Mouse (Mus musculus) spleen, embryonic (tissue): ENCODE results near the gene 1700016H13Rik.

Experiments used
- CTCF ChIA-PET: fragments of 350-600 bp; sonication (Branson Sonifier 250); formaldehyde crosslinking; loops from one replicate; lab custom pipeline; 2022; lab: Charles Lee

1700016H13Rik gene

DNA sequence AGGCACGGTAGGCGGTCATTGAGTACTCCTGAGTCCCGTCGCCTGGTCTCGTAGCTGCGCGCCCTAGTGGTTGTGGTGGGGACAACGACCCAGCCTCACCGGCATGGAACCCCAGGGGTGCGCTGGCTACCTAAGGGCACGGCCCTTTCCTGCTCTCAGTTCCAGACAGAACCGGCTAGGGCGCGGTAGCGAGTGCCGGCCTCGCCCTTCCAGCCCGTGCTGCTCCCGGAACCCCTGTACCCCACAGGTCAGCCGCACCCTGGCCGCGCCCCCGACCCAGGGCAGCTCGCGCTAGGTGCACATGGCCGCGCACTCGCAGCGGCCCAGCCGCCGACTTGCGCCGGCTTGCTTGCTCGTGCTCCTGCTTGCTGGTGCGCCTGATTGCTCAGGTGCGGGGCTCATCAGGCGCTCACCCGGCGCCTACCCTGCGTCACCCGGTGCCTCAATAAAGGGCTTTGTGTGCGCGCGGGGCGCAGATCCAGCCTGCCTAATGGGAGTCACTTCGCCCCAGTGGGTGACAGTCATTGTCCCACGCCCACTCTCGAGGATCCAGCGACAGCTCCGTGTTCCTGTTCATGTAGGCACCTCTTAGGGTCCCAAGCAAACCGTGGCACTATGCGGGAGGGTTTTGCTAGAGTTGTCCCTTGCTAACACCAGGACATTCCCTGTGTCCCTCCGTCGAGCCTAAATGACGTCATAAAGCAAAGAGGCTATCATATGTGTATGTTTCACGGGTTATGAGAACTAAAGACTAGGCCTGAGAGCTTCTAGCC lies at the start of gene 1700016H13Rik:
1700016H13Rik (minus strand) TSS at position 665 of the 773 bp plus-strand sequence.
- CTCF ChIA-PET: interaction anchor here (0.6 kb wide), 1 partner anchor 1440 kb away, joined by 5 read pairs; no protein-coding TSS in a partner anchor

GRCm38 (mm10) chr5:103705331-103705730 lies 49.5 kb upstream of the 1700016H13Rik start:
- CTCF ChIA-PET: interaction anchor here (0.8 kb wide), 1 partner anchor 139 kb away, joined by 3 read pairs; no protein-coding TSS in a partner anchor

- CTCF ChIA-PET: interaction anchor here (0.6 to 1.0 kb wide), 2 partner anchors 12 to 24 kb away, joined by 8 to 12 read pairs; no protein-coding TSS in a partner anchor
Observed at GRCm38 (mm10) chr5:103702527-103702926, 46.7 kb upstream of the 1700016H13Rik start.

- CTCF ChIA-PET: interaction anchor here (0.6 to 1.3 kb wide), 4 partner anchors 10 to 72 kb away, joined by 3 to 5 read pairs (median 4); partner anchors contain the start of gene Aff1
Observed at GRCm38 (mm10) chr5:103701466-103701865, 45.7 kb upstream of the 1700016H13Rik start.

- CTCF ChIA-PET: interaction anchor here (0.6 to 1.2 kb wide), 3 partner anchors 9 to 73 kb away, joined by 3 to 5 read pairs (median 5); partner anchors contain the start of gene Aff1
Observed at GRCm38 (mm10) chr5:103700661-103701060, 44.9 kb upstream of the 1700016H13Rik start.

DNA sequence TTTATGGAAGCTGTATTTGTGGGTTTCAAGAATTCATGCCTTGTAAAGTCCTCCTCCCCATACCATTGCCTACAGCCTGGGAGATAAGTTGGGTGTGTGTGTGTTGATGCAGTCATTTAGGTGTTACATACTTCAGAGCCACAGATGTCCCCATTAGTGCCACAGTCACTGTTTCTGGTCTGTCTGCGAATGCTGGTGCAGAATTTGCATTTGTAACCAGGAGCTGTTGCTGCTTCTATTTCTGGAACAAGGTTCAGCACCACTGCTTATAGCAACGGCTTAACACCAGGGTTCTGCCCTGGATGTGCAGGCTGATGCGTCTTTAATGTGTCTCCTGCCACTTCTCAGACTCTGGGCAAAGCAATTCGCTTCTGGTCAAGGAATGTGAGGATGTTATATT lies 43.7 kb upstream of the 1700016H13Rik start:
- CTCF ChIA-PET: interaction anchor here (0.6 to 0.7 kb wide), 2 partner anchors 32 to 92 kb away, joined by 3 to 8 read pairs; no protein-coding TSS in a partner anchor

GRCm38 (mm10) chr5:103698577-103698976 lies 42.8 kb upstream of the 1700016H13Rik start:
- CTCF ChIA-PET: interaction anchor here (0.6 kb wide), 1 partner anchor 87 kb away, joined by 6 read pairs; no protein-coding TSS in a partner anchor

- CTCF ChIA-PET: interaction anchor here (0.6 to 0.7 kb wide), 2 partner anchors 12 to 88 kb away, joined by 5 to 6 read pairs; no protein-coding TSS in a partner anchor
Observed at GRCm38 (mm10) chr5:103697875-103698491, 42.2 kb upstream of the 1700016H13Rik start.

GRCm38 (mm10) chr5:103694094-103694493 lies 38.3 kb upstream of the 1700016H13Rik start:
- CTCF ChIA-PET: interaction anchor here (0.8 kb wide), 1 partner anchor 9 kb away, joined by 3 read pairs; no protein-coding TSS in a partner anchor

- CTCF ChIA-PET: no interaction called here
Observed at GRCm38 (mm10) chr5:103693041-103693641, 37.3 kb upstream of the 1700016H13Rik start.

GRCm38 (mm10) chr5:103692531-103693040 lies 36.8 kb upstream of the 1700016H13Rik start:
- CTCF ChIA-PET: interaction anchor here (0.6 to 1.7 kb wide), 5 partner anchors 8 to 126 kb away, joined by 3 to 8 read pairs (median 4); no protein-coding TSS in a partner anchor

DNA sequence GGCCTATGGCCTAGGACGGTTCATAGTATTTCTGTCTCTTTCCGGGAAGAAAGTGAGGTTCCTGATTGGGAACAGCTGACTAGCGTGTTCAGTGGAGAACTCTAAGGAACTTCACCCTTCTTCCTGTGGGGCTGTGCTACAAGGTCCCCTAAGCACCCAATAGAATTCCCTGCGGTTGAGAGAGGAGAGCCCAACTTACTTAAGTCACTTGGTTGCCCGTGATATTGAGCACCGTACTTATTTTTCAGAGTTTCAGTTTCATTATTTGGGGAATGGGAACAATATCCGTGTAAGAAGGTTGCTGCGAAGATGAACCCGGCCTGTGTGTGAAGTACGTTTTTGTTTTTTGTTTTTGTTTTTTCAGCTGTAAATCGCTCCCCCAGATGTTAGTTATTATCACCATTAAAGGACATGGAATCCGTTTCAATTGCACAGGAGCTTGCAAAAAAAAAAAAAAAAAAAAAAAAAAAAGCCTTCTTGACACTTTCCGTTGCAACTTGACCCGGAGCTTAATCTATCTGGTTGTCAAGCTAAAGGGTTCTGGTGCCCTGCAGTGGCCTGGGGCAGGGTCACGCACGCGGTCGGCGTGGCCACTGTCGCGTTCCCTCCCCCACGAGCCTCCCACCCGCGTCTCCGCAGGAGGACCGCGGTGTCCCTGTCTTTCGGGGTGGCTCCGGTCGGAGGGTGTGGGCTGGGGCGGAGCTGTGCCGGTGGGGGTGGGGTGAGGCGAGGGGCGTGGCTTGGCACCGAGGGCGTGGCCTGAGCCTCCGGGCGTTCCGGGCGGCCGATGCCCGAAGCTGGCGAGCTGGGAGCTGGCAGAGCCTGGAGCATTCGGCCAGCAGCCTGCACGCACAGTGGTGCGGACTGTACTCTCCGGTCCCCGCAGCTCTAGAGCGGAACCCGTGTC lies 36.1 kb upstream of the 1700016H13Rik start, which contains the start of gene Aff1:
Aff1 (plus strand) TSS at position 751 of the 907 bp plus-strand sequence.
- CTCF ChIA-PET: interaction anchor here (0.6 to 1.7 kb wide), 7 partner anchors 9 to 127 kb away, joined by 3 to 8 read pairs (median 4); no protein-coding TSS in a partner anchor

DNA sequence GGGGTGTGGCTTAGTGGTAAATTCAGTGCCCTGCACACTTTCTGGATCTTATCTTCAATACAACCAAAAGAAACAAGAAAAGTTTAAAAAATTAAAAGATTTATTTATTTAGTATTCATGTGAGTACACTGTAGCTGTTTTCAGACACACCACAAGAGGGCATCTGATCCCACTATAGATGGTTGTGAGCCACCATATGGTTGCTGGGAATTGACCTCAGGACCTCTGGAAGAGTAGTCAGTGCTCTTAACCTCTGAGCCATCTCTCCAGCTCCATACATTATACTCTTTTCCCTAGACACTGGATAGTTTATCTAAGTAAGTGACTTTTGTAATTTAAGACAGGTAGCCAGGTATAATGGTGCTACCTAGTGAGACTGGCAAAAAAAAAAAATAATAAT lies 35.4 kb upstream of the 1700016H13Rik start:
- CTCF ChIA-PET: interaction anchor here (0.6 to 1.7 kb wide), 4 partner anchors 10 to 519 kb away, joined by 4 to 5 read pairs (median 4); no protein-coding TSS in a partner anchor

- CTCF ChIA-PET: interaction anchor here (0.6 kb wide), 1 partner anchor 520 kb away, joined by 4 read pairs; no protein-coding TSS in a partner anchor
Observed at GRCm38 (mm10) chr5:103690190-103690589, 34.4 kb upstream of the 1700016H13Rik start.

DNA sequence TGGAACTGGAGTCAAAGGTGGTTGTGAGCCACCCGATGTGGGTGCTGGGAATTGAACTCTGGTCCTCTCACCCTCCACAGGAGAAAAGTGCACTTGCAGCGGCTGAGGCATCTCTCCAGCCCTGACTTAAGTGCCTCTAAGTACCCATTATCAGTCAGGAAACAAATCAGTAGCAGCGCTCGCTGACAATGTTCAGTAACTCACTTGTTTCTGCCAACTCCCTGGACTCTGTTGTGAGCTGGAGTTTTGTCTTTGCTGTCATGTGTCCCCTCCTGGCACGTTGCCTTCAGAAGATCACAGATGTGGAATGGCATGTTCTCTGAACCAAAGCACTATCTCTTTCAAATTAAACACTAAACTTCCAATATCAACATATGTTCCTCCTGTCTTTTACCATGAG lies 33.8 kb upstream of the 1700016H13Rik start:
- CTCF ChIA-PET: no interaction called here

- CTCF ChIA-PET: interaction anchor here (1.0 kb wide), 1 partner anchor 19 kb away, joined by 5 read pairs; no protein-coding TSS in a partner anchor
Observed at GRCm38 (mm10) chr5:103681824-103682223, 26.0 kb upstream of the 1700016H13Rik start.

GRCm38 (mm10) chr5:103680381-103680780 lies 24.6 kb upstream of the 1700016H13Rik start:
- CTCF ChIA-PET: interaction anchor here (0.7 to 1.4 kb wide), 2 partner anchors 137 to 147 kb away, joined by 4 to 5 read pairs; no protein-coding TSS in a partner anchor

DNA sequence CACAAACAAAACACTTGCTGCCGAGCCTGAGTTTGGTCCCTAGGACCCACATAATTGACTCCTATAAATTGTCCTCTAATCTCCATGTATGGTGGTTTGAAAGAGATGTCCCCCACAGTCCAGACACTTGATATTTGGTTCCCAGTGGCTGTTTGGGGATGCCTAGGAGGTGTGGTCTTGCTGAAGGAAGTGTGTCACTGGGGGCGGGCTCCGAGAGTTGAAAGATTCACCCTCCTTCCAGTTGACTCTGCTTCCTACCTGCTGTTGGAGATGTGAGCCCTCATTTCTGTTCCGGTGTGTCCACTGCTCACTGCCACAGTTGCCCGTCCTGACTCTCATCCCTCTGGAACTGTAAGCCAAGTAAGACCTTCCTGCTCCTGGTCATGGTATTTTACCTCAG lies 23.2 kb upstream of the 1700016H13Rik start:
- CTCF ChIA-PET: no interaction called here

DNA sequence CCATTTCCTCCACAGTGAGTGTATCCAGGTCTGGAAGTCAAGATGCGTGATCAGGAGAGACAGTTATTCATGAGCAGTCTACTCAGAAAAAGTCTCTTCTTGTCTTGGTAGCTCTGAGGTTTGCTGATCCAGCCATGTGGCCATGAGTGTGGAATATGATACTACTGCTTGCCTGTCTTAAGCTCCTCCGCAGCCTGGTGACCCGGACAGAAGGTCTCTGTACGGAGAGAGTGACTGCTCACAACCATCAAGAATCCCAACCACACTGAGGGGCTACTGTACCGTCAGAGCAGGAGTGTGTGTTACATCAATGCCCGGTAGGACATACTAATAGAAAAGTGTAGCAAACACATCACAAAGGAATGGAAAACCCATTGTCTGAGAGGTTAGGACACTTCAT lies 22.1 kb upstream of the 1700016H13Rik start:
- CTCF ChIA-PET: no interaction called here
